Mouse (Mus musculus) thymus, adult 18-20 months (tissue): ENCODE measurements around the gene Smim9.
"Not testable (repeated sequence)": the region's sequence is repeated elsewhere in the genome, so short reads cannot be mapped to it uniquely, and the experiment has no call there.

Experiments used
- DNase-seq, 2 experiments: peaks; one replicate each; pipeline ENCODE4 v3.0.0; 2022; ENCODE audit warnings: mixed read lengths in 2 of 2

The Smim9 gene

GRCm38 (mm10) chrX:75163670-75164069, at the start of gene Smim9:
TSS of gene Smim9 (minus strand) at chrX:75163770.
- DNase-seq: no peak

DNA sequence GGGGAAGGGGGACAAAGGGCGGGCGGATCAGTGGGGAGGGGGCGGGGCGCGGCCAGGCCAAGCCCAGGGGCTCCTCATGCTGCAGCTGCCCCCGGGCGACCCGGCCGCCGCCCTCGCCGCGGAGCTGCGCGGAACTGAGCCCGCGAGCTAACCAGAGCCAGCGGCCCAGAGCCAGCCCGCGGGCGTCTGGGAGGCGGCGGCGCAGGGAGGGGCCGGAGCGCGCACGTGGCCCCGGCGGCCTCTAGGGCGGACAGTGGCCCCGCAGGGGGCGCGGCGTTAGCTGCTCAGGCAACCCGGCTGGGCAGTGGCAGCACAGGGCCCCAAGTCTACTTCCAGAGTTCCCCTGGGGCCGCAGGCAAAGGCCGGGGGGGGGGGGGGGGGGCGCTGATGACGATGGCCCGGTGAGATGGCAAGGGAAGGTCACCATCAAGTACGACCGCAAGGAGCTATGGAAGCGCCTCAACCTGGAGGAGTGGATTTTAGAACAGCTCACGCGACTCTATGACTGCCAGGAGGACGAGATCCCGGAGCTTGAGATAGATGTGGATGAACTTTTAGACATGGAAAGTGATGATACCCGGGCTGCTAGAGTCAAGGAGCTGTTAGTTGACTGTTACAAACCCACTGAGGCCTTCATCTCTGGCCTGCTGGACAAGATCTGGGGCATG, 7.9 kb downstream of the Smim9 start:
- peak in 1 of 2 experiments; percentile 12 for DNase-seq

DNA sequence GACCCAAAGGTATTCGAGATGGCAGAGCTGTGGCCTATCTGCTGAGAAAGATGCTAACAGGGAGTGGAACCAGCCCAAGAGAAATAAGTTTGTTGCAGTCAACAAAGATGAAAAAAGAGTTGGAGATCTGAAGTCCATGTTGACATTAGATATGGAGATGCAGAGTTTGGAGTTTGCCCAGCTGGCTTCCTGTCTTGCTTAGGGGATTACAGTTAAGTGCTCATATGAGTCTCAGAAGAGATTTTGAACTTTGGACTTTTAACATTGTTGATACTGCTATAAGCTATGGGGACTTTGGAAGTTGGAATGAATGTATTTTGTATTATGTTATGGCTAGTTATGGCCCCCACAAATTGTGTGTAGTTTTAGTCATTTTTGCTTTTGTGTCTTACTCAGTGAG, 11.3 kb downstream of the Smim9 start:
- DNase-seq: no peak

DNA sequence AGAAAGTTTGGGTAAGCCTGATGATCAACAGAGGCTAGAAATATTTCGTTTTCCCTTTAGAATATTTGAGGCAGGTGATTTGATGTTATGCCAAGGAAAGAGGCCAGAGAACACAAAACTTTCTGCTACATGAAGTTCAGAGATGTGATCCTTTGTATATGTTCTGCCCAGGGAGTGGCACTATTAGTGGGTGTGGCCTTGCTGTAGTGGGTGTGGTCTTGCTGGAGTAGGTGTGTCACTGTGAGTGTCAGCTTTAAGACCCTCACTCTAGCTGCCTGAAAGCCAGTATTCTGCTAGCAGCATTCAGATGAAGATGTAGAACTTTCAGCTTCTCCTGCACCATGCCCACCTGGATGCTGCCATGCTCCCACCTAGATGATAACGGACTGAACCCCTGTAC, 13.3 kb downstream of the Smim9 start:
- no peak for DNase-seq

GRCm38 (mm10) chrX:75148414-75148813, 15.2 kb downstream of the Smim9 start:
- DNase-seq: no peak

GRCm38 (mm10) chrX:75143124-75143555, 20.4 kb downstream of the Smim9 start:
- DNase-seq: not testable (repeated sequence)

DNA sequence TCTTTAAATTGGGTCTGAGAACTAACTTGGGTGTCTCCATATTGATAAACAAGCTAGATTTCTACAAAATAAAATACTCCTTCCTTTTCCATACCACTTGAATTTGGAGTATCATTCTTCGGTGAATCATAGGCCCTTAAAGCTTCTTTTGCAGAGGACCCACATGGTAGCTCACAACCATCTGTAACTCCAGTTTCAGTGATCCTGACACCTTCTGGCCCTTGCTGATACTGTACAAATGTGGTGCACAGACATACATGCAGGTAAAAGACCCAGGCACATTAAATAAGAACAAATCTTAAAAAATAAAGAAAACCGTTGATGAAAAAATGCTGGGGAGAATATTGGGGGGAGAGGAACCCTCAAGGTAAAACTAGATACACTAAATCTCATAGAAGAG, 25.4 kb downstream of the Smim9 start:
- DNase-seq: no peak

GRCm38 (mm10) chrX:75137729-75138128, 25.8 kb downstream of the Smim9 start:
- no peak for DNase-seq

- DNase-seq: no peak
Measured at GRCm38 (mm10) chrX:75136938-75137337, 26.6 kb downstream of the Smim9 start.

GRCm38 (mm10) chrX:75130467-75131160, 33.0 kb downstream of the Smim9 start, which contains the start of gene Mpp1:
TSS of gene Mpp1 (minus strand) at chrX:75131016.
- DNase-seq: peak; percentile 76 to 79

DNA sequence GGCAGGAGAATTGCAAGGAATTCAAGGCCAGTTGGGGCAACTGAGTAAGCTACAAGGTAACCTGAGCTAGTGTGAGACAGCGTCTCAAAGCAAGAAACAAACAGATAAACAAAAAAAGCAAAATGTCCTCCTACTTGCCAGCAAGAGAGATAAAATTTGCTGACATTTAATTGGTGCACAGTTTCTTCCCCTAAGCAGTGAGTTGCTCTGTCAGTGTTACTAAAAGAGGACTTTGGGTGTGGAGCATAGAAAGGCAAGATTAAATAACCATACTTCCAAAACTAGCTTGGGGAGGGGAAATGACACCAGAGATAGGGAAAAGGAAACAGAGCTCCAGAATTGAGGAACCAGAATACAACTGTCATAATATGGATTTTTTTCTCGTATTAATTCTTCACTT, 34.1 kb downstream of the Smim9 start:
- no peak for DNase-seq

- peak in 1 of 2 experiments; percentile 20 for DNase-seq
Measured at GRCm38 (mm10) chrX:75128333-75128980, 35.1 kb downstream of the Smim9 start.

GRCm38 (mm10) chrX:75126893-75127292, 36.7 kb downstream of the Smim9 start:
- DNase-seq: no peak

- DNase-seq: no peak
Measured at GRCm38 (mm10) chrX:75125606-75126005, 38.0 kb downstream of the Smim9 start.

GRCm38 (mm10) chrX:75115550-75115949, 48.0 kb downstream of the Smim9 start:
- no peak for DNase-seq

- no peak for DNase-seq
Measured at GRCm38 (mm10) chrX:75102293-75102692, 61.3 kb downstream of the Smim9 start.

DNA sequence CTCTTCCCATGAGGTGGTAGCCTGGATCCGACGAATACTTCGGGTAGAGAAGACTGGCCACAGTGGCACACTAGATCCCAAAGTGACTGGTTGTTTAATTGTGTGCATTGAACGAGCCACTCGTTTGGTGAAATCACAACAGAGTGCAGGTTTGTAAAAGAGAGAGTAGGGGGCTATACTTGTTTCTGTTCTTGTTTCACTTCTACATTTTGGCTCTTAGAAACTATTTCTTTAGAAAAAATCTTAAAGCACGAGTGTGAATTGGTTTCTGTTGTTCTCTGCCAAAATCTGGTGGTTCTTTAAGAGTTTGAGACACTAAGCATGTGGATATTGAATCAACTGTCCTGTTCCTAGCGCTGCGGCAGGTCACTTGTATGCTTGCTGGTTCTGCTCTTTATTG, 64.8 kb downstream of the Smim9 start:
- no peak for DNase-seq

DNA sequence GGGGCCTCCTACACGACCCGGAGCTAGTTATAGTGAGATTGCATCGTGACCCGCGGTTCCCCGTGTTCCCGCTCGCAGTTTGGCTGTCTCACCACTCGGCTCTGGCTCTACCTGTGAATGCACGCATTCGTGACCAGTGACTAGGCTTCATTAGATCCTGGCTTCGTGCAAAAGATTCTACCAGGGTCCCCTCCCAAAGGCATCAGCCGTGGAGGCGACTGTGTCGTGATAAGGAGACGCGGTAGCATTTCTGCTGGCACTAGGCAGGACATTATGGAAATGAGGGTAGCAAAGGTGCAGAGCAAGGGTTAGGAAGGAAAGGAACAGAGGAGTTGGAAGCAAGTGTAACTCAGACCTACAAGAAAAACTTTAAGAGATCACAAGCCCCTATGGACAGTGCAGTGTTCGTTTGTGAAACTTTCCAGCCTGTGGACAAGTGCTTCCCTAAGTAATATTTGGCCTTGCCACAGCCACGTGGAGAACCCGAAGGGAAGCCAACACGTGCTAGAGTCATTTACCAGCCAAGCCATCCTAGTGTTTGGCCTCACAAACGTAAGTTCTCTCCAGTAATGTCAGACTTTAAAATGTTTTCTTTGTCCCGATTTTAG, 67.3 kb downstream of the Smim9 start:
- no peak for DNase-seq
